Mouse (Mus musculus) CD4-positive, CD25-positive, alpha-beta regulatory T cell, adult 9 weeks (primary cell): ENCODE results near the gene Ranbp9. TPM values are rescaled to one million over a fixed set of nuclear protein-coding genes. Genes with fewer than 3 reads are reported as not detected.

Source experiments
- polyA plus RNA-seq: library from polyadenylated mRNA; unstranded; fragments of 100-300 nt; shearing (Covaris generic); gene quantifications from one replicate; pipeline ENCODE4 v1.2.1, GENCODE M21; 2017

The Ranbp9 gene
- polyA plus RNA-seq, result 12.8 TPM

DNA sequence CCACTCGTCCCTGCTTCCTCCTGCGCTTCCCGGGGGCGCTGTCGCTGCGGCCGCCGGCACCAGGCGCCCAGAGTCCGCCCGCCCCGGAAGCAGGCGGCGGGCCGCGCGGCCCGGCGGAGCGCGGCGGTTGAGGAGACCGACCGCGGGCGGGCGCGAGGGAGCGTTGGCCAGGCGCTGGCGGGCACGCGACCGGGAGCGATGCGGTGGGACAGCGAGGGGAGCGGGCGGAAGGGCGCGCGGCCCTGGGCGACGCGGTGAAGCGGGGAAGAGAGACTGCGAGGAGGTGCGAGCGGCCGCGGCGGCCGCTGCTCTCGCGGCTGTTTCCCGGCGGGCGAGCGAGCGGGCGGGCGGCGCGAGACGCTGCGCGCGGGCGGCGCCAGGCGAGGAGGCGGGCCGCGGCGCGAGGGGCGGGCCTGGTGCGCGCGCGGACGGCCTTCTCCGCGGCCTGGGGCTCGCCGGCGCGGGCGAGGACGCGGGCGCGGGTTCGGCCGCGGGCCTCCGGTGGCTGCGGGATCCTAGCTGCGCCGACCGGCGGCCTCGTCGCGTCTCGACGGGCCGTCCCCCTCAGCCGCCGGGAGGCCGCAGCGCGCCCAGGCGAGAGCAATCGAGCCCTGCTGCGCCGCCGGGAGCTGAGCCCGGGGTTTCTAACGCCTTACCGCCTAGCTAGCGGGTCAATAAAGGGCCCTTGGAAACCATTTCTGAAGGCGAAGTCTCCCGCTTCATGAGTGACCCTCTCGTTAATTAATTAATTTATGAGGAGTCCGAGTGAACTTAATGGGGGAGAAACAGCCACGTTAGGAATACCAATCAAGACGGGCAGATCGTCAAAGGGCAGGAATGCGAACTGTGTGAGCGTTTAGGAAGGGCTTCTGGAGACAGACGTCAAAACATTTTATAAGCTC lies at the start of gene Ranbp9:
Gene Ranbp9 (minus strand): TSS at position 326 of the 902 bp plus-strand sequence.

GRCm38 (mm10) chr13:43398297-43399080 lies 82.6 kb downstream of the Ranbp9 start, which contains the start of gene Nol7:
Gene Nol7, plus strand, starts transcription at chr13:43398390.

DNA sequence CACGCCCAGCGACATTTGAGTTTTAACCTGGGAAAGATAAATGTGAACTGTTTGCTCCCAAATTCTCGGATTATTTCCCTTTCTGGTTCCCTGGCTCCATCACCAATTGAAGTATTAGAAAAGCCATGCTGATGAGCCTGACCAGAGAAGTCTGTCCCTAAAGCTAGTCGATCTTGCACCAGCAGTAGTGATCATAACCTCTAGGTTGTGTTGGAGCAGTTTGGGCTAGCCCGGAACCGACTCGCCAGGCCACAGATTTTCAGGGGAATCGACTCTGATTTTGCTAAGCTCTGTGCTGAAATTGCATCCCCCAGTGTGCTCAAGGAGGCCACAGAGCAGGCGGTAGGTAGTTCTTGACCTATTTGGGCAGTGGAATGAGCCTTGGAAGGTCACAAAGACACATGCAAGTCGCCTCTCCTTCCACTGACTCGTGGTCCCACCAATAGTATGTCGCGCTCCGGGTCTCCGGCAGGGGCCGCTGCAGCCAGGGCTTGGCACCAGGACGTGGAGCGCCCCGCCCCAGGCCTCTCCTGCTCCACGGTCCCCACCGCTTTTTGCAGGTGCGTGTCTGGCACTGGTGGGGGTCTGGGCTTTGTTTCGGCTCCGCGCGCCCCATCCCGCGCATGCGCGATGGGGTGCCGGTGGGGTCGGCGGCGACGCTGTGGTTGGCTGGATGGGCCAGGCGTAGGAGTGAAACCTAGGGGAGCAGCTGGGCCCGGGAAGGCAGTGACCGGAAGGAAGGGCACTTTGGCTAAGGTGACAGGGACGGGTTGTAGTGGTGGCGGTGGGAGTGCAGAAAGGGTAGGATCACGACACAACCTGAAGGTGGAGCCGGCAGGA lies 115.9 kb downstream of the Ranbp9 start, which contains the start of gene Sirt5:
Gene Sirt5 (plus strand): TSS at position 512 of the 840 bp plus-strand sequence.

Other genes starting within 250 kb of the Ranbp9 start
- gene Gfod1, start 177.1 kb downstream of the Ranbp9 start, polyA plus RNA-seq, result 1.7 TPM
- gene Sirt5, start 115.8 kb downstream of the Ranbp9 start, polyA plus RNA-seq, result 33.3 TPM
- 106 TPM for gene Nol7, start 82.9 kb downstream of the Ranbp9 start, polyA plus RNA-seq
- 9.0 TPM for gene Mcur1, start 78.9 kb upstream of the Ranbp9 start, polyA plus RNA-seq
- not detected for gene Rnf182, start 134.4 kb upstream of the Ranbp9 start, polyA plus RNA-seq